ENCODE assay signal across 11 mouse cellular contexts in genomic region chr5:73782214-73783091, GRCm38 (mm10).
A peak's percentile ranks its signal among the peaks of the same experiment; 100 is the strongest.
DNase-seq lines count a peak whose midpoint lies in the region; ATAC-seq and TF ChIP-seq lines count a peak whose summit lies in the region.
"Had no signal": no experiment of that assay in that cellular context is flagged by ENCODE, and none has a peak within 500 bp of the region (broad histone marks: within the 10 kb centered on the region; RNA-seq: fewer than 3 reads in every experiment).

No protein-coding gene starts in this region.

- TF ChIP-seq CTCF in forebrain, postnatal 0 days (IDR thresholded peaks at IDR 0.05; ENCODE audit: low read depth) = no peak

- no peak overlapping the region for H3K4me3 ChIP-seq in forebrain, embryonic 10.5 days
- no peak overlapping the region for H3K4me3 ChIP-seq in forebrain, postnatal 0 days (ENCODE audit: low read depth, low read length)
- no peak overlapping the region for H3K4me3 ChIP-seq in embryonic facial prominence, embryonic 13.5 days
- no peak overlapping the region for H3K4me3 ChIP-seq in kidney, embryonic 14.5 days (ENCODE audit: low read length)

- no peaks in the 10 kb centered on the region for H3K27me3 ChIP-seq in forebrain, embryonic 10.5 days (ENCODE audit: poor library complexity, severe bottlenecking)
- H3K27me3 ChIP-seq in forebrain, postnatal 0 days (ENCODE audit: insufficient read depth, low read length) = no peaks in the 10 kb centered on the region
- H3K27me3 ChIP-seq in embryonic facial prominence, embryonic 13.5 days = no peaks in the 10 kb centered on the region
- no peaks in the 10 kb centered on the region for H3K27me3 ChIP-seq in kidney, embryonic 14.5 days (ENCODE audit: control insufficient read depth, insufficient read depth, low read length)

- WGBS in forebrain, embryonic 10.5 days = 66% methylated on average over 15 of the region's 15 CpGs
- WGBS in forebrain, postnatal 0 days = 75% methylated on average over 15 of the region's 15 CpGs
- 20% methylated on average over 15 of the region's 15 CpGs for WGBS in embryonic facial prominence, embryonic 13.5 days
- WGBS in kidney, embryonic 14.5 days = 21% methylated on average over 15 of the region's 15 CpGs

- no peak overlapping the region for H3K4me2 ChIP-seq in forebrain, postnatal 0 days (ENCODE audit: low read depth)
- peak overlapping the region; percentile 38 for H3K4me2 ChIP-seq in embryonic facial prominence, embryonic 13.5 days
- no peak overlapping the region for H3K4me2 ChIP-seq in kidney, embryonic 14.5 days (replicated peaks; ENCODE audit: low read depth, low read length)

- no peaks in the 10 kb centered on the region for H3K36me3 ChIP-seq in forebrain, embryonic 10.5 days (replicated peaks)
- no peaks in the 10 kb centered on the region for H3K36me3 ChIP-seq in forebrain, postnatal 0 days (ENCODE audit: insufficient read depth)
- no peaks in the 10 kb centered on the region for H3K36me3 ChIP-seq in embryonic facial prominence, embryonic 13.5 days
- no peaks in the 10 kb centered on the region for H3K36me3 ChIP-seq in kidney, embryonic 14.5 days (ENCODE audit: control insufficient read depth, insufficient read depth, low read length)

- peak; percentile 51 for DNase-seq in forebrain, embryonic 10.5 days (ENCODE audit: extremely low spot score, low spot score)
- DNase-seq in forebrain, postnatal 0 days = no peak
- peak; percentile 25 for DNase-seq in lung, postnatal 36 days
- no peak for DNase-seq in frontal cortex, postnatal 25 days (ENCODE audit: low spot score in 2 of 2)
- DNase-seq in layer of hippocampus, adult 9-10 months (ENCODE audit: low spot score) = no peak
- no peak for DNase-seq in layer of hippocampus, postnatal 25 days (ENCODE audit: extremely low spot score in 1 of 2, low spot score in 1 of 2)
- DNase-seq: cerebellum, postnatal 14 days; thymus, adult 2 months had no signal

- ATAC-seq in forebrain, postnatal 0 days = no peak
- ATAC-seq in embryonic facial prominence, embryonic 13.5 days (ENCODE audit: insufficient number of reproducible peaks, insufficient read depth, low FRiP score, low TSS enrichment, low read depth) = peak; percentile 48
- peak; percentile 76 for ATAC-seq in kidney, embryonic 14.5 days (ENCODE audit: low FRiP score, low TSS enrichment)

- peak overlapping the region; percentile 65 for H3K27ac ChIP-seq in forebrain, embryonic 10.5 days
- H3K27ac ChIP-seq in forebrain, postnatal 0 days (ENCODE audit: low read depth, low read length) = no peak overlapping the region
- H3K27ac ChIP-seq in embryonic facial prominence, embryonic 13.5 days = peak overlapping the region; percentile 74
- H3K27ac ChIP-seq in kidney, embryonic 14.5 days (ENCODE audit: low read depth, low read length) = no peak overlapping the region
- H3K27ac ChIP-seq: liver, embryonic 14.5 days had no signal

- no peak overlapping the region for H3K9ac ChIP-seq in forebrain, postnatal 0 days
- H3K9ac ChIP-seq in embryonic facial prominence, embryonic 13.5 days = no peak overlapping the region
- H3K9ac ChIP-seq in kidney, embryonic 14.5 days (ENCODE audit: low read depth, low read length) = no peak overlapping the region
- H3K9ac ChIP-seq: liver, embryonic 14.5 days had no signal

- H3K4me1 ChIP-seq in forebrain, embryonic 10.5 days = peaks cover 24% of the 10 kb centered on the region
- H3K4me1 ChIP-seq in forebrain, postnatal 0 days (ENCODE audit: insufficient read depth) = no peaks in the 10 kb centered on the region
- H3K4me1 ChIP-seq in embryonic facial prominence, embryonic 13.5 days = peaks cover 29% of the 10 kb centered on the region
- peaks cover 9% of the 10 kb centered on the region; the same call in 1 of the 2 replicates for H3K4me1 ChIP-seq in kidney, embryonic 14.5 days (ENCODE audit: control insufficient read depth, insufficient read depth, low read length)

- no peaks in the 10 kb centered on the region for H3K9me3 ChIP-seq in forebrain, embryonic 10.5 days
- H3K9me3 ChIP-seq in forebrain, postnatal 0 days (ENCODE audit: low read length) = no peaks in the 10 kb centered on the region
- H3K9me3 ChIP-seq in embryonic facial prominence, embryonic 13.5 days = no peaks in the 10 kb centered on the region
- no peaks in the 10 kb centered on the region for H3K9me3 ChIP-seq in kidney, embryonic 14.5 days (ENCODE audit: control insufficient read depth, low read length)

Comparison
In these comparisons a context has a peak if more than half of its experiments do, and no peak if none do; other contexts are left out.
1. DNase-seq: peak in forebrain, embryonic 10.5 days (single experiment) and lung, postnatal 36 days (single experiment); none in forebrain, postnatal 0 days (single experiment), frontal cortex, postnatal 25 days (0 of 2), layer of hippocampus, adult 9-10 months (single experiment) and layer of hippocampus, postnatal 25 days (0 of 2).
2. H3K27ac ChIP-seq: peak in forebrain, embryonic 10.5 days (single experiment) and embryonic facial prominence, embryonic 13.5 days (single experiment); none in forebrain, postnatal 0 days (single experiment) and kidney, embryonic 14.5 days (single experiment).